Mouse (Mus musculus): ENCODE measurements around the gene Slc38a9.

The Slc38a9 gene

DNA sequence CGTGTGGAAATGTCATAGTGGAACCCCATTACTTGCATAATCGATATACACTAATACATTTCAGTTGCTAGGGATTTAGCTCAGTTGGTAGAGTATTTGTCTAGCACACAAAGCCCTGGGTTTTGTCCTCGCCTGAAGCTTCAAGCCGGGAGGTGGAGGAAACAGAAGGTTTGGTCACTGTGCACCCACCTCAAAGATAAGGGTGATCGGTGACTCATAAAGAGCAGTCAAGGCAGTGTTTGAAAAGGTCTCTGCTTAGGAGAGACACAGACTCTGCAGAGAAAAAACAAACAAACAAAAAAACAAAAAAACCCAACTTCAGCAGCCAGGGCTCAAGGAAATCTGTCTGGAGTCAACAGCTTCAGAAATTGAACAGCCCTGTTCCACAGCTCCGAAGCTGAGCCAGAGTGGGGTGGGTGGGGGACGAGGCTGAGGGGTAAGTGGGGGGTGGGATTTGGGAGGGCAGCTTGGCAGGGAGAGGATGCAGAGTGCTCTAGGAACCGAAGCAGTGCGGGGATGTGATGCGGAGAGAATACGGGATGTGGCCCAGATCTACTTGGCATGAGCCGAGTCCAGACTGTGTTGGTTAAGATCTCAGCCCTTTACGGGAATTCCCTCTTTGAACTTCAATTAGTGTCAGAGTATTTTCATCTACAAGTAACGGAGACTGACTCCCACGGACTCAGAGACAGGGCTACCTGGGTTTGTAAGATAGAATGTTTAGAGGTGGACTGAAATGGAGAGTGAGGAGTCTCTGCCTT, 99.4 kb downstream of the Slc38a9 start:
- in situ Hi-C loops (cut with MboI; ENCODE audit: unreplicated experiment in 2 of 2): no loop called here

DNA sequence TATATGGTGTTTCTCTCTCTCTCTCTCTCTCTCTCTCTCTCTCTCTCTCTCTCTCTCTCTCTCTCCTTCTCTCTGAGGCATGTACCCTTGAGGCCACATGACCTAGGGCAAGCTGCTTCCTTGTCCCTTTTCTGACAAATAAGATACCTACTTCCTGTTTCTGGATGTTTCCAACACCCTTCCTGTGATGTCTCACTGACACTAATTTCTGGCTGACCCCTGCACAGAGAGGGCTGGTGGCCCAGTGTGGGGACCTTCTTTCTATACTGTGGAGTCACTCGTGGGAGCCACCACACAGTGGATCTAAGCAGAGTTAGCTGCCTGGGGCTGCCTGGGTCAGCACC, 100.0 kb downstream of the Slc38a9 start:
- in situ Hi-C loops (cut with MboI; ENCODE audit: unreplicated experiment in 2 of 2): no loop called here

DNA sequence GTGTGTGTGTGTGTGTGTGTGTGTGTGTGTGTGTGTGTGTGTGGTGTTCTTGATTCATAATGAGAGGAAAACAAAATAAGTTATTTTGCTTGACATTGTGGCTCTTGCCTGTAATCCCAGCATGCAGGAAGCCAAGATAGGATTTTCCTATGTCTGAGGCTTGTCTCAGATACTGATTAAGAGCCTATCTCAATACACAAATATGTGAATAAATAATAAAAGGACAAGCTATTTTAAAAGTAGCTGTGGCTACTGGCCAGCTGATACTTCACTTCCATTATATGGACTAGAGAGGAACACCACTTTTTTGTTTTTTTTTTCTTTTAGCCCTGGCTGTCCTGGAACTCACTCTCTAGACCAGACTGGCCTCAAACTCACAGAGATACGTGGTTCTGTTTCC, 101.2 kb downstream of the Slc38a9 start:
- in situ Hi-C loops (cut with MboI; ENCODE audit: unreplicated experiment in 2 of 2): no loop called here

DNA sequence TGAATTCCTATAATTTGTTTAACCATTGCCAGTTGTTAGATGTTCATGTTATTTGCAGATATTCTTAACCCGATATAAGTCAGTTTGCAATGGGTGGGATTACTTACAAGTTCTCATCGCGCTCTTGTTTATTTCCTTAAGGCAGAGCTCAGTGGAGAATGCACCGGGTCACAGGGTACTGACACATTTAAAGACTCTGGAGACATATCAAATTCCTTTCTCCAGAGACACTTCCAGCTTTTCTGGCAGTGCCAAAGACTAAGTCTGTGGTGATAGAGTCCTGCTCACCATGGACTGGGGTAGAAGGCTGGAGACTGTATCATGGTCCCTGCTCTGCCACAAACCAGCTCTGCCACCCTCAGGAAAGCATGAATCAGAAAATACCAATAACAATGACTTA, 102.0 kb downstream of the Slc38a9 start:
- in situ Hi-C loops (cut with MboI; ENCODE audit: unreplicated experiment in 2 of 2): no loop called here

DNA sequence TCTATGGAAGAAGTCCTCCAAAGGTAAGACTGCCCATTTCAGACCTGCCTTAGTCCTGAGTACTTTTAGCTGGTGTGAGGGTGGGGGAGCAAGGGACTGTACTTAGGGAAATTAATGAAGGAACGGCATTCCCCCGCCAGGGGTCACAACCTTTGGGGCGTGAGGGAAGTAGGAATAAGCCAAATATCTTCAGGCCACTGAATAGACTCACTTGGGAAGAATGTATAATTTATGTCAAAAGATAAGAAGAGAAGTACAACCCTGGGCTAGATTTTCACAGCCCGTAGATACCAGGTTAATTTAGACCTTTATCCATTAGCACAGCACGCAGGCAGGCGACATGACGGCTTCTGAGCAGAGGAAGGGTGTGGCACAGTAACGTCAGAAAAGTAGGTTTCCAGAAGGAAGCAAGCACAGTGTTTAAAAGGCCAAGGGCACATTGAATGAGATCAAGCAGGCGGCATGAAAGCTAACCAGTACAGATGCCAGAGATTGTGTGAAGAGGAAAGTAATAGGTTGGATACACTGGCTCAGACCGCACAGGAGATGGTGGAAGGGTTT, 103.1 kb downstream of the Slc38a9 start:
- in situ Hi-C loops (cut with MboI; ENCODE audit: unreplicated experiment in 2 of 2): no loop called here

DNA sequence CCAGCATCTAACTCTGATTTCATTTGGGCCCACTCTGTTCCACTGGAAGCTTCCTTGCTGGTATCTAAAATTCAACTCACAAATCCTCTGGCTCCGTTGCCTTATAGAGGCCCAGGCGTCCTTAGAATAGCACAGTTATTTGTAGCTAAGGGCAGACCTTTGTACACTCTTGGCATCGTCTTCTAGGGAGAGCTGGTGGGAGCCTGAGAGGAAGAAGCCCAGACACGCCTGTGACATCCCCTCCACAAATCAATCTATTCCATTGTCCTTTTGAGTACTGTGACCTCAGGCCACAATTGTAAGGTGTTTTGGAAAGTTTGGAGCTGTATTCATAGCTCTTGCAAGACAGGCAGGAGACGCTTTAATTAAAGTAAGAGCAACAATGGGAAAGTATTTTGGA, 104.0 kb downstream of the Slc38a9 start:
- in situ Hi-C loops (cut with MboI; ENCODE audit: unreplicated experiment in 2 of 2): no loop called here

DNA sequence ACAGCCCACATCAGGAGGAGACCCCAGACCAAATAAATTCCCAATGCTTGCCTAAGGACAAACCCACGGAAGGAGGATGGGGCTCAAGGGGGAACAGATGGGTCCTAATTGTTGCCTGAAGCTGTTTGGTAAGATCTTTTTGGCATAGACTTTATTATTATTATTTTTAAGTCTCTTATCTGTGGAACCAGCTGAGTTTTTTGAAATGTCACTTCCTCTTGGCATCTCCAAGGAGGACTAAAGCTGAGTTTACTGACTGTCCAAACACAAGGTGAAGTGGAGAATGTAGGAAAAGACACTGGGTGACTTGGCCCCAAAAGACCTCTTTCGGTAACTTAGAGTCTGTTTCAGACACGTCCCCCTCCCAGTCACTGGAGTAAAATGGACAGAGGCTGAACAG, 105.1 kb downstream of the Slc38a9 start:
- in situ Hi-C loops (cut with MboI; ENCODE audit: unreplicated experiment in 2 of 2): no loop called here

DNA sequence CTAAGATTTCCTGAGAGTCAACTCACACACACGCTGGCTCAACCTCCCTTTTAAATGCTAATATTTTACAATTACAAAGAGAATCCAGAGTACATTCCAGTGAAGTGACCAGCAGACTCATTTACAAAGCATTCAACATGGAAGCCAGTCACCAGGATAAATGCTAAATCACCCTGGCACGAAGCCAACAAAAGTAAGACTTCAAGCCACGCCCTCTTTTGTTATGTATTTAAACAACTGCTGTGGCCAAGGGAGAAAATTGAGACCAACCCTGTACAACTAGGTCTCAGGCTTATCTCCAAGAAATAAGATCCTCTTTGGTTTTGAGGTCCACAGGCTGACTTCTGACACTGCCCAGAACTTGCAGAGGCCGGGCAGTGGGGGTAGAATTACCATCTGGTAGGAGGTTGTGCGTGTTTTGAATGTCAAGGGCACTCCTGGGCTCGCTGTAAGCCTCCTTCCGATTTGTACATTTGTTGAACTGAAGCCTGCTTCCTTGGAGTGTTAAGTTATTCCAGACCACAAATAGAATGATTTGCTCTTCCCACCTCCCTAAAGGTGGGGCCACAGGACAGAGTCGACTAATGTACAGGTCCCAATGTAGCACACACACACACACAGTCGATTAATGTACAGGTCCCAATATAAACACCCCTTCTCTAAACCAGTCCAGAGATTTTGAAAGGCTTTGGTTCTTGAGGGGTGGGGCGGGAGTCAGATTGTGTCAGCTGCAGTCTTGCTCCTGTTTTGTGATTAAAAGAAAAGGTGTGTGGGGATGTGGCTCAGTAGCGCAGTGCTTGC, 110.2 kb downstream of the Slc38a9 start:
- in situ Hi-C loops (cut with MboI; ENCODE audit: unreplicated experiment in 2 of 2): no loop called here

DNA sequence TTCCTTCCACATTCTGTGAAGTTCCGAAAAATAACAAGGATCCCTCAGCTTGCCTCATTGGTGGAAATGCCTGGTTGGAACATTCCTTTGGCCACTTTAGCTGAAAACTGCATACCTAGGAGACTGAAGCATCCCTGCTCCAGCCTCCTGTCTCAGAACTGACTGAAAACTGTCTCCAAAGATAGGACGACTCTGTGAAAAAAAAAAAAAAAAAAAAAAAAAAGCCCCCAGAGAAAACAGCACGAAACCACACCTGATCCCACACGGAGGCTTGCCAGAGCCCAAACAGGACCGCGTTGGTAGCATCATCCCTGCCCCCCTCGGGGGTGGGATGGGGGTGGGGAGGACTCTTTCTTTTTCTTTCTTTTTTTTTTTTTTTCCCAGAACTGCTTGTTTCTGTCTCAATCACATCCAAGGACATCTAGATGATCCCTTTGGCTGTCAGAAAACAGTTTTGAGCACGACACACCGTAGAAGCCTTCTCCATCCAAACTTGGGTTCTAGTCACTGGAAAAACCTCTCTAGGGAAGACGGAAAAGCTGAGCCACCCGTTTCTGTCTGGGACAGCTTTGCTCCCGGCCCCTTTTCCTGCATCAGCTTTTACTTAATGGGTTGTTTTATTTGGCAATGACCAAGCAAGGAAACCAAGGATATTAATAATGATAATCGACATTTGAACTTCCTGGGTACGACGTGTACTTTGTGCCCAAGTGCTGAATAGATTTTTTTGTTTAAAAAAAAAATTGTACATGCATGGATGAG, 111.1 kb downstream of the Slc38a9 start:
- in situ Hi-C loops (cut with MboI; ENCODE audit: unreplicated experiment in 2 of 2): no loop called here

DNA sequence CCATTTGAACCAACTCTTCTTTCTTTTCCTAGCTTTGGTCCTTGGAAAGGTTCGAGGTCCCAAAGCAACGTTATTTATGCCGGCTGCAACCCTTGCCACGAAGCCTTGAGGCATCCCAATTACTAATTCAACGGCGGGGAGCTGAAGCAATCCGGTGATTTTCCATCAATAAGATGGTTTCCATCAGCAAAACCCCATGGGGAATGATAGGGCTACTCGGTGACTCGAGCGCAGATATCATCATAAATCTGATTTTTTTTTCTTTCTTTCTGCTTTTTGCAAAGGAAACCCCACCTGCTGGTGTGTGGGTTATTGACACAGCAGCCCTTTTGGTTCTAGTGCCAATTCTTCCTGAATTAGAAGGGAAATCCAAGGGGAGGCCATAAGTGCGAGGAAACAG, 111.7 kb downstream of the Slc38a9 start:
- in situ Hi-C loops (cut with MboI; ENCODE audit: unreplicated experiment in 2 of 2): no loop called here

DNA sequence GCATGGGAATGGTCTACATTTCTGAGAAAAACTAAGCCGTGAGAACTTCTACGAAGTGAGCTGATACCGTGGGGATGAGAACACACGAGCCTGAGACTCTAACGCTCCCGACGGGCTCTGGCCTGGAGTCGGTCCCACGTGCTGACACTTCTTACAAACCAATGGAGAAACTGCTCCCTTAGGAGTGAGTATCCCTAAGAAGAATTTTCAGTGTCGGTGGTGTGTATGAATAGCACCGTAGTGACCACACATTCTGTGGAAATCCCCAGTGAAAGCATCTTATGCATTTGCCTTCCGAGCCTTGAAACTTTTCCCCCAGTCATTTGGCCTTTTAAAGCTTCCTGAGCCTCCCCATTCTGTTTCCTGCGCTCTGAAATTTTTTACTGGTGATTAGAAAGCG, 112.3 kb downstream of the Slc38a9 start:
- in situ Hi-C loops (cut with MboI; ENCODE audit: unreplicated experiment in 2 of 2): no loop called here

DNA sequence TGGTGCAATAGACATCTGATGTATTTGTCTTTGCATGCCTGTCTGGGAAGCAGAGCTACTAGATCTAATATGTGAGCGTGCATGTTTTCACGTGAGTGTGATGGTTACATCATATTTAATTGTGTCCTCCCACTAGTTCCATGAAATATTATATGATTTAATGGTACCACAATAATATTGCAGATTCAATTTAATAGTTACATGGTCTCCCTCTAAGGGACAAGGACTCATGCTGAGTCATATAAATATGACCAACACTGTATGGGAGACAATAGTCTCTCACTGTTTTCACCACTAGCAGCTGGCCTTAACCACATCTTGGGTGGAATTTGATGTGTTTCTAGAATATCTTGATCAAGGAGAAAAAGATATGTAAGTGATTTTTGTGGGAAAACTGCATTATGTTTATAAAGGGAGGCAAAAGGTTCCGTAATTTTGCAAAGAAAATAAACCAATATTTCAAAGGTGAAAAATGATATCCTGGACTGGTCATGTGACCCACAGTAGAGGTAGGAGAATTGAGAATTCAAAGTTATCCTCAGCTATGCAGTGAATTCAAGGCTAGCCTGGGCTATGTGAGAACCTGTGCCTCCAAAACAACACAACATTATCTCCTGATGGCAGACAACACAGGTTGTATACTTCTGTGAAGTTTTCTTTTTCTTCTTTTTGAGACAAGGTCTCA, 113.6 kb downstream of the Slc38a9 start:
- in situ Hi-C loops (cut with MboI; ENCODE audit: unreplicated experiment in 2 of 2): no loop called here

DNA sequence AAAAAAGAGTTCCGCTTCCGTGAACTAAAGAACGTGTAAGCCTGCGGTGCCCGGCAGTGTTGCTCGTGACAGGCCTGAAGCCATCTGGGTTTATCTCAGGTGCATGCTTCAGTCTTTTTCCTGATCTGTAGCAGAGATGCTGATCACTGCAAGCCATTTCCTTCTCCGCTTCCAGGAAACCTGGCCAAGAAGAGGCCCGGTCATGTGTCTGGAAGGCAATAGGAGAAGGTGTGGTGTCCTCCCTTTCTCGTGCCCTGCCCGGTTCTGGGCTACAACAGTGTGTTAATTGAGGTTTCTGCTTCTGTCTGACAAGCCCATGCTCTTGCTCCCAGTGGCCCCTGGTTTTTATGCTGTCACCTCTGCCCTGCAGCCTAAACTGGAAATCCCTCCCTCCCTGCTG, 115.3 kb downstream of the Slc38a9 start:
- in situ Hi-C loops (cut with MboI; ENCODE audit: unreplicated experiment in 2 of 2): no loop called here

DNA sequence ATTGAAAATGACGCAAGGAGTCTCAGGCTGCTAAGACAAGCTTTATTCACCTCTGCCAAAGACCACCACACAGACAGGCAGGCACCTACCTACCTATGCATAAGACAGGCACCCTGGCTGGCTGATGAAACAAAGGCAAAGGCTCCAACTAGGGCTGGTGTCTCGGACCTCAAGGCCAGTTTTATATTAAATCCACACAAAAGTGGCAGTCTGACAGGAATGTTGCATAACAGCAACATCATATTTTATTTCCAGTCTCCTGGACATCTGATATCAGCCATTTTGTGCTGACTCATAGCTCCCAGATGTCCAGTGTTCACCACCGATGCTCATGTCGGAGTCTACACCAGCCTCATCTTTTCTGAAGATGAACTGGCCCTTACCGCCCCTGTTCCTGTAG, 117.9 kb downstream of the Slc38a9 start:
- in situ Hi-C loops (cut with MboI; ENCODE audit: unreplicated experiment in 2 of 2): no loop called here

DNA sequence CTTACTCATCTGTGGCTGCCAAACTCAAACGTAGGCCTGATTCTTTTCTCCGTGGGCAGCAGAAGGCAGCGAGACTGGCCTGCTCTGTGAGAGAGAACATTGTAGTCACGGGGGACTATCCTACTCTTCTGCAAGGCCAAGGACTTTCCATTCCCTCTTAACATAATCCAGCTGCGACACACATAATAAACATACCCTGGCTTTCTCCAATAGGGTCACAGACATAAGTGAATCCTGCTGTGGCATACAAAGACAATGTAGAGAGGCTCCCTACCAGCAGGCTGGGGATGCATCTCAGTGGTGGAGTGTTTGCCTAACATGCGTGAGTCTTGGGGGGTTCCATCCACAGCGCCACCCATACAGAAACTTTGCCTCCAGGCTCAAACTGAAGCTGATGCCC, 124.8 kb downstream of the Slc38a9 start:
- in situ Hi-C loops (cut with MboI; ENCODE audit: unreplicated experiment in 2 of 2): no loop called here

DNA sequence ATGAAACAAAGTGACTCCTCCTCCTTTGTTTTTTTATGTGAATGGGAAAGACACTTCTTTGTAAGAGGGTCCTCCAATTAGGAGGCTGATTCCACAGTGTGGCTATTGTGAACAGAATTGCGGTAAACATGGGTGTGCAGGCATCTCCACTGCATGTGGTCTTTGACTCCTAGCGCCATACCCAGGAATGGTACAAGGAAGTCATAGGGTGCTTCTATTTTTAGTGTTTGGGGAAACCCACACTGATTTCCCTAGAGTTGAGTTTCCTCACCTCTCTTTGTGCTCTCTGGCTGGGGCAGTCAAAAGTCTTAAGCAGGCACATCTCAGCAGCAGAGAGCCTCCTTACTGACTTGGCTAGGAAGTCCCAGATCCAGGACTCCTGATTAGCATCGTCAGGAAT, 125.6 kb downstream of the Slc38a9 start:
- in situ Hi-C loops (cut with MboI; ENCODE audit: unreplicated experiment in 2 of 2): no loop called here

DNA sequence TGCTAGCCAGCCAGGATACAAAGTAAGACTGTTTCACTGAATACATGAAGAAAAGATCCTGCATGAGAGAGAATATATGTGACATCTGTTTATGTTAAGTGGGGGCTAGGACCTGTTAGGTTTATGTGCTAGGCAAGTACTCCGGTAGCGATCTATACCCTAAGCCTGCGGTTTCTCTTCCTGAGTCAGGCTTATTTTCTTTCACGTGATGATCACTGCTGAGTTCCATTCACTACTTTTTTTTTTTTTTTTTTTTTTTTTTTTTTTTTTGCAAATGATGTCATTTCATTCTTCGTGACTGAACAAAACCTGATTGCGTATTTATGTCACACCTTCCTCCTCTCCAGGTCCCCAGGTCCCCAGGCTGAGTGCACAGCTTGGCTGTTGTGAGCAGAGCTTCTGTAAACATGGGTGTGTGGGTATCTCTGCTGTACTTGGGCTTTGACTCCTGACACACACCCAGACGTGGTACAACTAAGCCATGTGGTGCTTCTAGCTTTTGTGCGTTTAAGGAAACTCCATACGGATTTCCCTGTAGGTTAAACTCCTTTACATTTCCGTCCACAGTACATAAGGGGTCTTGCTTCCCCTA, 126.5 kb downstream of the Slc38a9 start:
- in situ Hi-C loops (cut with MboI; ENCODE audit: unreplicated experiment in 2 of 2): no loop called here
